Comparison of ENCODE assay signal across 11 mouse cellular contexts in genomic region chrX:42050652-42051643, GRCm38 (mm10). TPM values are rescaled to one million over a fixed set of nuclear protein-coding genes. Genes with fewer than 3 reads are reported as not detected.
DNase-seq lines count a peak whose midpoint lies in the region; ATAC-seq and TF ChIP-seq lines count a peak whose summit lies in the region.
"Had no signal": no experiment of that assay in that cellular context is flagged by ENCODE, and none has a peak within 500 bp of the region (broad histone marks: within the 10 kb centered on the region; RNA-seq: fewer than 3 reads in every experiment).

No protein-coding gene starts in this region.

- no peak for TF ChIP-seq CTCF in kidney, postnatal 0 days (IDR thresholded peaks at IDR 0.05; ENCODE audit: low read depth)
- TF ChIP-seq CTCF in intestine, postnatal 0 days (IDR thresholded peaks at IDR 0.05; ENCODE audit: low read depth): no peak
- no peak for TF ChIP-seq CTCF in small intestine, adult 2 months (IDR thresholded peaks at IDR 0.05; ENCODE audit: extremely low read depth, insufficient read length, insufficient replicate concordance, low read depth, low read length)

- no peak overlapping the region for H3K4me3 ChIP-seq in kidney, postnatal 0 days (replicated peaks; ENCODE audit: low read depth, low read length)
- no peak overlapping the region for H3K4me3 ChIP-seq in heart, embryonic 11.5 days (ENCODE audit: low read depth, low read length)
- H3K4me3 ChIP-seq in intestine, postnatal 0 days (ENCODE audit: low read depth, low read length): no peak overlapping the region
- H3K4me3 ChIP-seq in small intestine, adult 2 months (ENCODE audit: low read depth, low read length): no peak overlapping the region
- H3K4me3 ChIP-seq: midbrain, embryonic 10.5 days had no signal

- DNase-seq in kidney, postnatal 0 days (ENCODE audit: low spot score): peak; percentile 44
- DNase-seq in kidney, postnatal 36 days: no peak
- DNase-seq in right cerebral cortex, postnatal 25 days: no peak
- DNase-seq in left cerebral cortex, adult 8-10 months (ENCODE audit: low spot score in 2 of 2): no peak
- DNase-seq: cerebellum, adult 9-11 months; kidney, postnatal 10 days; thymus, postnatal 36 days had no signal

- H3K36me3 ChIP-seq in kidney, postnatal 0 days (ENCODE audit: insufficient read depth, low read length): no peaks in the 10 kb centered on the region
- no peaks in the 10 kb centered on the region for H3K36me3 ChIP-seq in heart, embryonic 11.5 days (ENCODE audit: control insufficient read depth, insufficient read depth, low read length)
- no peaks in the 10 kb centered on the region for H3K36me3 ChIP-seq in intestine, postnatal 0 days (ENCODE audit: control insufficient read depth, insufficient read depth)
- no peaks in the 10 kb centered on the region for H3K36me3 ChIP-seq in small intestine, adult 2 months (ENCODE audit: control insufficient read depth, insufficient read depth, low read length)
- H3K36me3 ChIP-seq: midbrain, embryonic 10.5 days had no signal

- no peaks in the 10 kb centered on the region for H3K9me3 ChIP-seq in kidney, postnatal 0 days (replicated peaks; ENCODE audit: low read length)
- no peaks in the 10 kb centered on the region for H3K9me3 ChIP-seq in heart, embryonic 11.5 days (replicated peaks; ENCODE audit: control insufficient read depth, low read length)
- H3K9me3 ChIP-seq in intestine, postnatal 0 days (ENCODE audit: control insufficient read depth): no peaks in the 10 kb centered on the region
- H3K9me3 ChIP-seq: midbrain, embryonic 10.5 days had no signal

- no peak for ATAC-seq in kidney, postnatal 0 days (replicated peaks; ENCODE audit: low FRiP score, low read depth)
- ATAC-seq in heart, embryonic 11.5 days (replicated peaks; ENCODE audit: insufficient number of reproducible peaks, low FRiP score, low TSS enrichment): peak; percentile 69; the same call in 1 of the 2 replicates
- peak; percentile 28; the same call in 1 of the 2 replicates for ATAC-seq in intestine, postnatal 0 days

- no peaks in the 10 kb centered on the region for H3K27me3 ChIP-seq in kidney, postnatal 0 days (ENCODE audit: insufficient read depth, low read length)
- no peaks in the 10 kb centered on the region for H3K27me3 ChIP-seq in heart, embryonic 11.5 days (ENCODE audit: control insufficient read depth, insufficient read depth, low read length)
- no peaks in the 10 kb centered on the region for H3K27me3 ChIP-seq in intestine, postnatal 0 days (replicated peaks; ENCODE audit: control insufficient read depth, insufficient read depth, low read length)
- no peaks in the 10 kb centered on the region for H3K27me3 ChIP-seq in small intestine, adult 2 months (ENCODE audit: control insufficient read depth, insufficient read depth, low read length)

- H3K4me1 ChIP-seq in kidney, postnatal 0 days (replicated peaks; ENCODE audit: insufficient read depth, low read length): no peaks in the 10 kb centered on the region
- H3K4me1 ChIP-seq in heart, embryonic 11.5 days (ENCODE audit: control insufficient read depth, insufficient read depth, low read length): peaks cover 2% of the 10 kb centered on the region; the same call in 1 of the 2 replicates
- no peaks in the 10 kb centered on the region for H3K4me1 ChIP-seq in intestine, postnatal 0 days (replicated peaks; ENCODE audit: control insufficient read depth, insufficient read depth, low read length)
- H3K4me1 ChIP-seq in small intestine, adult 2 months (ENCODE audit: control insufficient read depth, insufficient read depth, insufficient read length, low read length): peaks cover 4% of the 10 kb centered on the region; the same call in 1 of the 2 replicates
- H3K4me1 ChIP-seq: midbrain, embryonic 10.5 days had no signal

- no peak overlapping the region for H3K4me2 ChIP-seq in kidney, postnatal 0 days (ENCODE audit: low read length)
- peak overlapping the region; percentile 19; the same call in 1 of the 2 replicates for H3K4me2 ChIP-seq in heart, embryonic 11.5 days
- peak overlapping the region; percentile 10; the same call in 1 of the 2 replicates for H3K4me2 ChIP-seq in intestine, postnatal 0 days (replicated peaks; ENCODE audit: low read depth)

- H3K9ac ChIP-seq in kidney, postnatal 0 days (ENCODE audit: low read depth, low read length): no peak overlapping the region
- H3K9ac ChIP-seq in heart, embryonic 11.5 days (ENCODE audit: low read depth, low read length): no peak overlapping the region
- no peak overlapping the region for H3K9ac ChIP-seq in intestine, postnatal 0 days (ENCODE audit: low read depth, low read length)

- TF ChIP-seq POLR2A in small intestine, adult 2 months (IDR thresholded peaks at IDR 0.05; ENCODE audit: low read depth, low read length): no peak

- H3K27ac ChIP-seq in kidney, postnatal 0 days: peak overlapping the region; percentile 42; the same call in 1 of the 2 replicates
- H3K27ac ChIP-seq in heart, embryonic 11.5 days (ENCODE audit: low read depth, low read length): peak overlapping the region; percentile 80
- H3K27ac ChIP-seq in intestine, postnatal 0 days (ENCODE audit: low read depth, low read length): peak overlapping the region; percentile 2; the same call in 1 of the 2 replicates
- H3K27ac ChIP-seq in small intestine, adult 2 months (ENCODE audit: insufficient read depth, low read depth, low read length): peak overlapping the region; percentile 71
- H3K27ac ChIP-seq: midbrain, embryonic 10.5 days had no signal

- WGBS in kidney, postnatal 0 days: 49% methylated on average over 5 of the region's 5 CpGs
- WGBS in heart, embryonic 11.5 days (ENCODE audit: insufficient replicate concordance): 50% methylated on average over 5 of the region's 5 CpGs
- 43% methylated on average over 5 of the region's 5 CpGs for WGBS in intestine, postnatal 0 days
- 34% methylated on average over 5 of the region's 5 CpGs for WGBS in small intestine, adult 2 months

RNA-seq across cellular contexts. Expression of gene Xiap, which starts 8.5 kb away (rescaled TPM):
- 15.6 and 15.9 TPM in 2 replicates for polyA plus RNA-seq in kidney, postnatal 0 days (2015; fragmentation: Nextera tagmentation; extraction: Ambion mirVana)
- polyA plus RNA-seq in heart, embryonic 11.5 days (2014; fragmentation: Nextera tagmentation; extraction: Ambion mirVana): 13.1 and 14.6 TPM in 2 replicates
- polyA plus RNA-seq in intestine, postnatal 0 days (2015; fragmentation: Nextera tagmentation; extraction: Ambion mirVana): 14.2 and 15.0 TPM in 2 replicates
- polyA plus RNA-seq in small intestine, adult 2 months (2012; rRNA removed): 2.3 and 9.3 TPM in 2 replicates
- total RNA-seq in left cerebral cortex, adult 8-10 months (2022): 10 to 100 TPM; 48.7 to 63.7 (median 58.8) TPM

Comparison
In these comparisons a context has a peak if more than half of its experiments do, and no peak if none do; other contexts are left out.
1. H3K27ac ChIP-seq: peak in every context shown above with its lines; median percentile 80 in heart, embryonic 11.5 days; 71 in small intestine, adult 2 months; 42 in kidney, postnatal 0 days; 2 in intestine, postnatal 0 days.